Mouse (Mus musculus) liver, embryonic 14.5 days (tissue): Measurements from ENCODE around the gene Amn.

Source experiments
- CTCF ChIP-seq: IDR thresholded peaks from 2 replicates; pipeline ENCODE4 v1.5.1; 2016; ENCODE audit warnings: antibody characterized with exemption, low read depth, control low read depth
- EP300 ChIP-seq: IDR thresholded peaks from 2 replicates; pipeline ENCODE4 v1.6.1; 2016; ENCODE audit warnings: antibody characterized with exemption, low read depth

DNA sequence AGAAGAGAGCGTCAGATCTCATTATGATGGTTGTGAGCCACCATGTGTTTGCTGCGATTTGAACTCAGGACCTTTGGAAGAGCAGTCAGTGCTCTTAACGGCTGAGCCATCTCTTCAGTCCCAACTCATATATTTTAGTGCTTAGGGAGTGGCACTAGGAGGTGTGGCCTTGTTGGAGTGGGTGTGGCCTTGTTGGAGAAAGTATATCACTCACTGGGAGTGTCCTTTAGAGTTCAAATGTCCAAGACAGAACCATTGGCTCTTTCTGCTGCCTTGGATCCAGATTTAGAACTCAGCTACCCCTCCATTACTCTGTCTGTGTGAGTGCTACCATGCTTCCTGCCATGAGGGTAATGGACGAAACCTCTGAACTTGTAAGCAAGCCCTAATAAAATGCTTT lies 37.1 kb upstream of the Amn start:
- TF ChIP-seq CTCF (no peak), EP300 (no peak)
